Mouse (Mus musculus) gastrocnemius, postnatal 25 days (tissue): Measurements from ENCODE around the gene Mmd2. TPM values are rescaled to one million over a fixed set of nuclear protein-coding genes. Genes with fewer than 3 reads are reported as not detected.

Experiments used
- DNase-seq: peaks from one replicate; pipeline ENCODE4 v3.0.0; 2022
- long read RNA-seq, 2 experiments: library from polyadenylated mRNA; stranded (forward); transcript quantifications; one replicate each; pipeline ENCODE4 v2.0.0; 2021
- total RNA-seq, 2 experiments: library from RNA; stranded (reverse); gene quantifications; 1 replicate in 1 of 2; 2 replicates in 1 of 2; pipeline ENCODE4 v1.2.3; 2021

The Mmd2 gene
- not detected for total RNA-seq
- long read RNA-seq, experiment 1 = 0 reads
- long read RNA-seq, experiment 2 = 0 reads

GRCm38 (mm10) chr5:142608259-142608988, at the start of gene Mmd2:
Gene Mmd2 (minus strand): TSS chr5:142608800.
- DNase-seq = no peak

- DNase-seq = no peak
These were observed 43.7 kb upstream of the Mmd2 start for GRCm38 (mm10) chr5:142652266-142652665.

- DNase-seq = no peak
These were observed 42.3 kb upstream of the Mmd2 start for GRCm38 (mm10) chr5:142650794-142651497.

- DNase-seq = no peak
These were observed 41.8 kb upstream of the Mmd2 start for GRCm38 (mm10) chr5:142650390-142650789.

GRCm38 (mm10) chr5:142649460-142650050, 41.0 kb upstream of the Mmd2 start:
- DNase-seq = no peak

- no peak for DNase-seq
These were observed 39.6 kb upstream of the Mmd2 start for GRCm38 (mm10) chr5:142648162-142648561.

- no peak for DNase-seq
These were observed 32.9 kb upstream of the Mmd2 start for GRCm38 (mm10) chr5:142641331-142642051.

GRCm38 (mm10) chr5:142640088-142640487, 31.5 kb upstream of the Mmd2 start:
- DNase-seq = no peak

- no peak for DNase-seq
These were observed 29.2 kb upstream of the Mmd2 start for GRCm38 (mm10) chr5:142637823-142638222.

- no peak for DNase-seq
These were observed 21.6 kb upstream of the Mmd2 start for GRCm38 (mm10) chr5:142630224-142630623.

GRCm38 (mm10) chr5:142629663-142630025, 21.0 kb upstream of the Mmd2 start:
- DNase-seq = no peak

GRCm38 (mm10) chr5:142628726-142629662, 20.4 kb upstream of the Mmd2 start:
- peak; percentile 96 for DNase-seq

- no peak for DNase-seq
These were observed 18.8 kb upstream of the Mmd2 start, which contains the start of gene Wipi2 for GRCm38 (mm10) chr5:142627398-142627797. Gene Wipi2 (plus strand): TSS chr5:142627698.

GRCm38 (mm10) chr5:142623080-142623479, 14.5 kb upstream of the Mmd2 start:
- no peak for DNase-seq

GRCm38 (mm10) chr5:142622134-142622533, 13.5 kb upstream of the Mmd2 start:
- no peak for DNase-seq

GRCm38 (mm10) chr5:142621421-142621820, 12.8 kb upstream of the Mmd2 start:
- no peak for DNase-seq

- no peak for DNase-seq
These were observed 11.3 kb upstream of the Mmd2 start for GRCm38 (mm10) chr5:142619866-142620265.

GRCm38 (mm10) chr5:142616326-142616725, 7.7 kb upstream of the Mmd2 start:
- DNase-seq = no peak

GRCm38 (mm10) chr5:142615638-142616037, 7.0 kb upstream of the Mmd2 start:
- DNase-seq = no peak

- no peak for DNase-seq
These were observed 5.9 kb upstream of the Mmd2 start for GRCm38 (mm10) chr5:142614513-142614912.

- no peak for DNase-seq
These were observed 1.8 kb upstream of the Mmd2 start for GRCm38 (mm10) chr5:142610362-142610761.

- DNase-seq = no peak
These were observed 357 bp upstream of the Mmd2 start for GRCm38 (mm10) chr5:142608989-142609325.
